Mouse (Mus musculus): Measurements from ENCODE around the gene Abcg5. TPM values are rescaled to one million over a fixed set of nuclear protein-coding genes. Genes with fewer than 3 reads are reported as not detected.

Gene Abcg5
- polyA plus RNA-seq, 1 experiment from 2014 or later: 0.50 TPM

DNA sequence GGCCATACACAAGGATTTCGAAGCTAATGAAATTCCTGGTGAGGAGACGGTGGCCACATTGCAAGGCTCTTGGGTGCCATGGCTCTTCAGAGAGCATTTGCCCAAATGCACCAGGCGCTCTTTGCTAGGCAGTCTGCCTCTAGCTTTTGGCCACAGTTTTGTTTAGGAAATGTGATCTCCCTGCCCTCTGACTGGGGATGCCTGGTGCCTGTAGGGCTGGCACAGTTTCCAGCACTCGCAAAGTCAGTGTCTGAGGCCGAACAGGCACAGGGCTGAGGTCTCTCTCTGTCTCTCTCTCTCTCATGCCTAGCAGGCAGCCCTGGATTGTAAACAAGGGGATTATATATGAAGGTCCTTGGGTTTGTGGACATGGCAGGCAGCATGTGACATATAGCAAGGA lies 7.3 kb upstream of the Abcg5 start:
- ATAC-seq (ENCODE audit: low read depth): no peak
- Histone ChIP-seq H3K4me2 (ENCODE audit: low read depth, low read length) (no peak overlapping the region), H3K27me3 (ENCODE audit: control insufficient read depth, insufficient read depth, low read length) (no peaks in the 10 kb centered on the region), H3K36me3 (ENCODE audit: control insufficient read depth, insufficient read depth, low read length) (no peaks in the 10 kb centered on the region), H3K9ac (replicated peaks; ENCODE audit: low read depth, low read length) (no peak overlapping the region), H3K27ac (ENCODE audit: low read depth, low read length) (no peak overlapping the region), H3K4me3 (ENCODE audit: low read depth, low read length) (no peak overlapping the region), H3K9me3 (ENCODE audit: control insufficient read depth, low read length) (no peaks in the 10 kb centered on the region), H3K4me1 (ENCODE audit: control insufficient read depth, insufficient read depth, low read length) (no peaks in the 10 kb centered on the region)
- WGBS: 92% methylated on average over 5 of the region's 5 CpGs

GRCm38 (mm10) chr17:84689316-84689715 lies 6.5 kb upstream of the Abcg5 start:
- no peak overlapping the region for H3K9ac ChIP-seq (replicated peaks; ENCODE audit: low read depth, low read length)
- no peaks in the 10 kb centered on the region for H3K27me3 ChIP-seq (ENCODE audit: control insufficient read depth, insufficient read depth, low read length)
- ATAC-seq (ENCODE audit: low read depth): no peak
- no peak overlapping the region for H3K4me3 ChIP-seq (ENCODE audit: low read depth, low read length)
- no peaks in the 10 kb centered on the region for H3K9me3 ChIP-seq (ENCODE audit: control insufficient read depth, low read length)
- no peak overlapping the region for H3K4me2 ChIP-seq (ENCODE audit: low read depth, low read length)
- no peak overlapping the region for H3K27ac ChIP-seq (ENCODE audit: low read depth, low read length)
- no peaks in the 10 kb centered on the region for H3K36me3 ChIP-seq (ENCODE audit: control insufficient read depth, insufficient read depth, low read length)
- 87% methylated on average over 5 of the region's 5 CpGs for WGBS
- H3K4me1 ChIP-seq (ENCODE audit: control insufficient read depth, insufficient read depth, low read length): no peaks in the 10 kb centered on the region

- Histone ChIP-seq H3K36me3 (ENCODE audit: control insufficient read depth, insufficient read depth, low read length) (no peaks in the 10 kb centered on the region), H3K4me3 (ENCODE audit: low read depth, low read length) (no peak overlapping the region), H3K9me3 (ENCODE audit: control insufficient read depth, low read length) (no peaks in the 10 kb centered on the region), H3K9ac (replicated peaks; ENCODE audit: low read depth, low read length) (no peak overlapping the region), H3K27me3 (ENCODE audit: control insufficient read depth, insufficient read depth, low read length) (no peaks in the 10 kb centered on the region), H3K4me2 (ENCODE audit: low read depth, low read length) (no peak overlapping the region), H3K27ac (ENCODE audit: low read depth, low read length) (no peak overlapping the region), H3K4me1 (ENCODE audit: control insufficient read depth, insufficient read depth, low read length) (no peaks in the 10 kb centered on the region)
- WGBS: 92% methylated on average over 11 of the region's 11 CpGs
- ATAC-seq (ENCODE audit: low read depth): no peak
Observed at GRCm38 (mm10) chr17:84688834-84689233, 6.0 kb upstream of the Abcg5 start.

DNA sequence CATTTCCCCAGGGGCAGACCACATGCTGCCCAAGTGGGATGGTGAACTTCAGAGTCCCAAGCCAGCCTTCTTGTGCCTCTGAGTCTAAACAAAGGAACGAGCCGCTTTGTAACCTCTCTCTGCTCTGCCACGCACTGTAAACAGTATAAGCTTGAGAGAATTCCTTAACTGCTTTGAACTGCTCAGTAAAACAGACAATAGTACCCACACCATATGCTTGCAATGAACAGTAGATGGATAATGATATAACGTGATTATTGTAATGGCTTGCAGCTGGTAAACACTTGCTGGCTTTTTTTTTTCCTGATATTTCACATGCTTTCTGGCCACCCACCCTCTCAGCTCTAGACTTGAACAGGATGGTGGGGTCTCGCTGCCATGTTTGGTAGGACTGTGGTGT lies 5.2 kb upstream of the Abcg5 start:
- H3K27me3 ChIP-seq (ENCODE audit: control insufficient read depth, insufficient read depth, low read length): no peaks in the 10 kb centered on the region
- H3K9me3 ChIP-seq (ENCODE audit: control insufficient read depth, low read length): no peaks in the 10 kb centered on the region
- no peak overlapping the region for H3K4me2 ChIP-seq (ENCODE audit: low read depth, low read length)
- WGBS: 75% methylated on average over 5 of the region's 5 CpGs
- no peaks in the 10 kb centered on the region for H3K36me3 ChIP-seq (ENCODE audit: control insufficient read depth, insufficient read depth, low read length)
- no peak overlapping the region for H3K27ac ChIP-seq (ENCODE audit: low read depth, low read length)
- H3K4me1 ChIP-seq (ENCODE audit: control insufficient read depth, insufficient read depth, low read length): no peaks in the 10 kb centered on the region
- no peak for ATAC-seq (ENCODE audit: low read depth)
- no peak overlapping the region for H3K4me3 ChIP-seq (ENCODE audit: low read depth, low read length)
- no peak overlapping the region for H3K9ac ChIP-seq (replicated peaks; ENCODE audit: low read depth, low read length)

DNA sequence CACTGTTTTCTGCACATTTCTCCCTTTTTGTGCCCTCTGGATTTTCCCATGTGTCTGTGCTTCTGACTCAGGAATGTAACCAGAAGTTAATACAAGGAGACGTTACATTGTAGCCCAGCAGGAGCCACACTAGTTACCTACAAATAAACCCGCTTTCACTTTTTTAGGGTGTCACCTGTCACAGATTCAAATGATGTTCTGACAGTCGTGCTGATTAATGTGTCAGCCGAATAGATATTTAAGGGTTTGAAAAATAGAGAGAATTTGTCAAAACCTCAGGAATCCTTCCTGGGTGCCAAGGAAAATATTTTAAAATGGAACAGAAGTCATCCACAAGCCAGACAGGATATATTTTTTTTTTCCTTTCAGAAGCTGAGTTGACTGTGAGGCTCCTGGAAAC lies 2.5 kb upstream of the Abcg5 start:
- ATAC-seq (ENCODE audit: low read depth): no peak
- no peaks in the 10 kb centered on the region for H3K4me1 ChIP-seq (ENCODE audit: control insufficient read depth, insufficient read depth, low read length)
- no peak overlapping the region for H3K4me3 ChIP-seq (ENCODE audit: low read depth, low read length)
- no peak overlapping the region for H3K9ac ChIP-seq (replicated peaks; ENCODE audit: low read depth, low read length)
- no peaks in the 10 kb centered on the region for H3K9me3 ChIP-seq (ENCODE audit: control insufficient read depth, low read length)
- WGBS: 80% methylated on average over 4 of the region's 4 CpGs
- no peak overlapping the region for H3K4me2 ChIP-seq (ENCODE audit: low read depth, low read length)
- H3K36me3 ChIP-seq (ENCODE audit: control insufficient read depth, insufficient read depth, low read length): no peaks in the 10 kb centered on the region
- no peak overlapping the region for H3K27ac ChIP-seq (ENCODE audit: low read depth, low read length)
- no peaks in the 10 kb centered on the region for H3K27me3 ChIP-seq (ENCODE audit: control insufficient read depth, insufficient read depth, low read length)

- no peak overlapping the region for H3K27ac ChIP-seq (ENCODE audit: low read depth, low read length)
- no peak overlapping the region for H3K4me3 ChIP-seq (ENCODE audit: low read depth, low read length)
- no peak overlapping the region for H3K4me2 ChIP-seq (ENCODE audit: low read depth, low read length)
- H3K36me3 ChIP-seq (ENCODE audit: control insufficient read depth, insufficient read depth, low read length): no peaks in the 10 kb centered on the region
- H3K9ac ChIP-seq (replicated peaks; ENCODE audit: low read depth, low read length): no peak overlapping the region
- WGBS: 36% methylated on average over 6 of the region's 6 CpGs
- H3K9me3 ChIP-seq (ENCODE audit: control insufficient read depth, low read length): no peaks in the 10 kb centered on the region
- H3K4me1 ChIP-seq (ENCODE audit: control insufficient read depth, insufficient read depth, low read length): no peaks in the 10 kb centered on the region
- ATAC-seq (ENCODE audit: low read depth): no peak
- H3K27me3 ChIP-seq (ENCODE audit: control insufficient read depth, insufficient read depth, low read length): no peaks in the 10 kb centered on the region
Observed at GRCm38 (mm10) chr17:84684284-84684683, 1.5 kb upstream of the Abcg5 start.

GRCm38 (mm10) chr17:84681670-84682069 lies 1.1 kb downstream of the Abcg5 start:
- 78% methylated on average over 3 of the region's 3 CpGs for WGBS
- ATAC-seq (ENCODE audit: low read depth): no peak
- H3K27me3 ChIP-seq (ENCODE audit: control insufficient read depth, insufficient read depth, low read length): no peaks in the 10 kb centered on the region
- no peak overlapping the region for H3K4me2 ChIP-seq (ENCODE audit: low read depth, low read length)
- H3K9ac ChIP-seq (replicated peaks; ENCODE audit: low read depth, low read length): no peak overlapping the region
- H3K4me1 ChIP-seq (ENCODE audit: control insufficient read depth, insufficient read depth, low read length): no peaks in the 10 kb centered on the region
- H3K27ac ChIP-seq (ENCODE audit: low read depth, low read length): no peak overlapping the region
- H3K4me3 ChIP-seq (ENCODE audit: low read depth, low read length): no peak overlapping the region
- no peaks in the 10 kb centered on the region for H3K36me3 ChIP-seq (ENCODE audit: control insufficient read depth, insufficient read depth, low read length)
- H3K9me3 ChIP-seq (ENCODE audit: control insufficient read depth, low read length): no peaks in the 10 kb centered on the region

DNA sequence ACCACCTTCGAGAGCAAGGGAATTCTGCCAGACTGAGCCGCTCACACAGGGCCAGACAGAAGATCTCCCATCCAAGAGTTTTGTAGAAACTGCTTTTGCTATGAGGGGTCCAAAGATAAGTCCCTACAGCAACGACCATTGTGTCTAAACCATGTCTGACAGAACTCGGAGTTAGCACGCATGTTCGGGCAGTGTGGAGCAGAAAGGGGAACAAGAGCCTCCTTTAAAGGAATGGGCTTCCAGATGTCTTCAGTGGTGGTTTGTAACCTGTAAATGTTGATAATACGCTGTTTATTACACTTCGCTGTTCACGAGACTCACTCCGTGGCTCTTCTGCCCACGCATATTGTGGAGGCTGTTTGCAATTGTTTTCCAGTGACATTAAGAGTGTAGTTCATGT lies 5.2 kb downstream of the Abcg5 start:
- Histone ChIP-seq H3K9ac (replicated peaks; ENCODE audit: low read depth, low read length) (no peak overlapping the region), H3K4me1 (ENCODE audit: control insufficient read depth, insufficient read depth, low read length) (peaks cover 3% of the 10 kb centered on the region; the same call in 1 of the 2 replicates), H3K4me3 (ENCODE audit: low read depth, low read length) (no peak overlapping the region), H3K27ac (ENCODE audit: low read depth, low read length) (no peak overlapping the region), H3K27me3 (ENCODE audit: control insufficient read depth, insufficient read depth, low read length) (no peaks in the 10 kb centered on the region), H3K9me3 (ENCODE audit: control insufficient read depth, low read length) (no peaks in the 10 kb centered on the region), H3K36me3 (ENCODE audit: control insufficient read depth, insufficient read depth, low read length) (no peaks in the 10 kb centered on the region), H3K4me2 (ENCODE audit: low read depth, low read length) (no peak overlapping the region)
- WGBS: 86% methylated on average over 11 of the region's 11 CpGs
- no peak for ATAC-seq (ENCODE audit: low read depth)

- no peak within 1 kb of the TSS for H3K27ac ChIP-seq (ENCODE audit: low read depth, low read length)
- WGBS: 1% methylated on average over 24 of the region's 24 CpGs
- peak within 1 kb of the TSS; percentile 25 for H3K9ac ChIP-seq (replicated peaks; ENCODE audit: low read depth, low read length)
- peak; percentile 17; the same call in 1 of the 2 replicates for ATAC-seq (ENCODE audit: low read depth)
- H3K4me1 ChIP-seq (ENCODE audit: control insufficient read depth, insufficient read depth, low read length): peaks cover 3% of the 10 kb centered on the region; the same call in 1 of the 2 replicates
- peak within 1 kb of the TSS; percentile 14; the same call in 1 of the 2 replicates for H3K4me3 ChIP-seq (ENCODE audit: low read depth, low read length)
- H3K36me3 ChIP-seq (ENCODE audit: control insufficient read depth, insufficient read depth, low read length): no peaks in the 10 kb centered on the region
- no peaks in the 10 kb centered on the region for H3K9me3 ChIP-seq (ENCODE audit: control insufficient read depth, low read length)
- H3K27me3 ChIP-seq (ENCODE audit: control insufficient read depth, insufficient read depth, low read length): no peaks in the 10 kb centered on the region
- H3K4me2 ChIP-seq (ENCODE audit: low read depth, low read length): peak within 1 kb of the TSS; percentile 50
Observed at GRCm38 (mm10) chr17:84675951-84676366, 6.9 kb downstream of the Abcg5 start, which contains the start of gene Abcg8. Gene Abcg8, plus strand, starts transcription at chr17:84676302.

All from neural tube, embryonic 14.5 days (tissue).